ENCODE assay signal across 20 mouse cellular contexts in the genomic region with DNA sequence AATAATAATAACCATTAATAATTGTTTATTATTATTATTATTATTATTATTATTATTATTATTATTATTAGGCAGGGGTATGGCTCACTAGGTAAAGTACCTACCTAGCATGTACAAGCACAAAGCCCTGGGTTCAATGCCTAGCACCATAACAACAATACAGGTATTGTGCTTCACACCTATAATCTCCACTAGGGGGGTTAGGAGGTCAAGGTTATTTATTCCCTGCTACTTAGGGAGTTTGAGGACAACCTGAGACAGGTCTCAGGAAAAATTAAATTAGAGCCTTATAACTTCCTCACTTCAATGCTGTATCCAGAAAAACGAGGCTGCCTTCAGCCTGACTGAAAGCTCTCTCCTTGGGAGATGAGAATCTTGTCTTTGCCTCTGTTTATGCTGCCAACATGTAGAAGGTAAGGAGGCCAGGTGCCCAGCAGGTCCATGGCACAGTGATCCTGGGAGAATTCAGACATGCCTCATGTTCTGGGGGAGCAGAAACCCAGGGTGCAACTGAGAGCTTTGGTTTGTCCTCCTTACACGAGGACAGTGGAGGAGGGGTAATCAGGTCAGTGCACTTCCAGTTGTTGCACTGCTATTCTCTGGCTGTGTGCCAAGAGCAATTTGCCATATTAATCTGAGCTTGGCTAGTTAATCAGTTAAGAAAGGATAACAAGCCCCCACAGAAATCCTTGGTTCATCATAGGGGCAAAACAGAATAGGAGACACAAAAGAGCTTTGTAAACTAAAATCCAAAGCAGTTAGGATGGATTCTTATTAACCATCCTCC. TPM values are rescaled to one million over a fixed set of nuclear protein-coding genes. Genes with fewer than 3 reads are reported as not detected.
A peak's percentile ranks its signal among the peaks of the same experiment; 100 is the strongest.
DNase-seq lines count a peak whose midpoint lies in the region; ATAC-seq and TF ChIP-seq lines count a peak whose summit lies in the region.
"Had no signal": no experiment of that assay in that cellular context is flagged by ENCODE, and none has a peak within 500 bp of the region (broad histone marks: within the 10 kb centered on the region; RNA-seq: fewer than 3 reads in every experiment).

No protein-coding gene starts in this region.

- WGBS in heart, embryonic 10.5 days = 57% methylated on average over 2 of the region's 2 CpGs
- 19% methylated on average over 2 of the region's 2 CpGs for WGBS in kidney, adult 2 months

- peaks cover 57% of the 10 kb centered on the region for H3K36me3 ChIP-seq in heart, embryonic 10.5 days
- H3K36me3 ChIP-seq in kidney, adult 2 months (ENCODE audit: control insufficient read depth, insufficient read depth, low read length) = no peaks in the 10 kb centered on the region
- H3K36me3 ChIP-seq: midbrain, embryonic 15.5 days had no signal

- H3K27ac ChIP-seq in heart, embryonic 10.5 days = 0 out of 2 replicates have a peak overlapping the region, but pooled peaks have one; percentile 22
- no peak overlapping the region for H3K27ac ChIP-seq in kidney, adult 2 months (ENCODE audit: insufficient read depth, low read depth, low read length)
- H3K27ac ChIP-seq: forebrain, embryonic 12.5 days; limb, embryonic 13.5 days; liver, embryonic 14.5 days; midbrain, embryonic 15.5 days had no signal

- H3K4me1 ChIP-seq in heart, embryonic 10.5 days = peaks cover 33% of the 10 kb centered on the region
- H3K4me1 ChIP-seq in kidney, adult 2 months (ENCODE audit: control insufficient read depth, insufficient read depth, low read length) = peaks cover 13% of the 10 kb centered on the region
- H3K4me1 ChIP-seq: midbrain, embryonic 15.5 days had no signal

- H3K9me3 ChIP-seq in heart, embryonic 10.5 days = no peaks in the 10 kb centered on the region
- H3K9me3 ChIP-seq: forebrain, embryonic 12.5 days; limb, embryonic 13.5 days; midbrain, embryonic 15.5 days had no signal

- H3K27me3 ChIP-seq in heart, embryonic 10.5 days (ENCODE audit: insufficient read depth, poor library complexity, severe bottlenecking) = no peaks in the 10 kb centered on the region
- H3K27me3 ChIP-seq in kidney, adult 2 months (replicated peaks; ENCODE audit: control insufficient read depth, insufficient read depth, low read length) = no peaks in the 10 kb centered on the region
- H3K27me3 ChIP-seq: forebrain, embryonic 12.5 days; limb, embryonic 13.5 days; midbrain, embryonic 15.5 days; Patski had no signal

- no peak for ATAC-seq in granulocyte monocyte progenitor cell, adult 5-6 weeks (replicated peaks; ENCODE audit: poor library complexity, severe bottlenecking)
- ATAC-seq: activated CD4-positive, CD25-positive, alpha-beta regulatory T cell, adult 4 months; lung, postnatal 0 days; midbrain, embryonic 15.5 days; Patski had no signal

- no peak for DNase-seq in heart, embryonic 10.5 days (ENCODE audit: low spot score)
- no peak for DNase-seq in heart, adult 9 months (ENCODE audit: low spot score in 2 of 2)
- peak; percentile 46 for DNase-seq in kidney, adult 2 months
- no peak for DNase-seq in kidney, adult 18-20 months
- DNase-seq in kidney, postnatal 14 days = peak; percentile 69
- DNase-seq in ovary, postnatal 10 days (ENCODE audit: low spot score) = no peak
- DNase-seq: adrenal gland, postnatal 14 days; B cell, adult 2 months; cerebellum, adult 9-10 months; heart, adult 11 months; heart, postnatal 14 days; right cerebral cortex, postnatal 14 days had no signal

- no peak for TF ChIP-seq POLR2A in kidney, adult 2 months (IDR thresholded peaks at IDR 0.05; ENCODE audit: low read depth, low read length)

- no peak overlapping the region for H3K4me3 ChIP-seq in heart, embryonic 10.5 days
- no peak overlapping the region for H3K4me3 ChIP-seq in kidney, adult 2 months (ENCODE audit: insufficient read depth, low read depth, low read length)
- H3K4me3 ChIP-seq: forebrain, embryonic 12.5 days; limb, embryonic 13.5 days; midbrain, embryonic 15.5 days had no signal

- no peak for TF ChIP-seq CTCF in kidney, adult 2 months (conservative IDR thresholded peaks at IDR 0.05; ENCODE audit: insufficient read depth, insufficient read length, low read depth, low read length)

RNA-seq across cellular contexts. Expression of gene Srl, which starts 48.6 kb away (rescaled TPM):
- 87.3 and 201 TPM in 2 replicates for polyA plus RNA-seq in heart, embryonic 10.5 days (2016; fragmentation: Nextera tagmentation; extraction: Ambion mirVana)
- 3.1 and 6.9 TPM in 2 replicates for polyA plus RNA-seq in kidney, adult 2 months (2012; rRNA removed)
- 16.1 and 16.3 TPM in 2 replicates for total RNA-seq in granulocyte monocyte progenitor cell, adult 5-6 weeks (2014; fragmentation: Nextera tagmentation)
- 8.2 and 29.9 TPM in 2 replicates for total RNA-seq in granulocyte monocyte progenitor cell, adult 5-6 weeks (2017)

Comparison
In these comparisons a context has a peak if more than half of its experiments do, and no peak if none do; other contexts are left out.
1. DNase-seq: peak in kidney, adult 2 months (single experiment) and kidney, postnatal 14 days (single experiment); none in heart, embryonic 10.5 days (single experiment), heart, adult 9 months (0 of 2), kidney, adult 18-20 months (single experiment) and ovary, postnatal 10 days (single experiment).
2. RNA of gene Srl, which starts 48.6 kb away (polyA plus RNA-seq): 87.3 to 201 TPM in heart, embryonic 10.5 days; 3.1 to 6.9 TPM in kidney, adult 2 months; every median in the first group is over 10 times any median in the second.